In genomic region chr12:106377761-106378160, GRCm38 (mm10) we compare ENCODE assay signal across 21 mouse cellular contexts.
DNase-seq lines count a peak whose midpoint lies in the region; ATAC-seq and TF ChIP-seq lines count a peak whose summit lies in the region.
"Had no signal": no experiment of that assay in that cellular context is flagged by ENCODE, and none has a peak within 500 bp of the region (broad histone marks: within the 10 kb centered on the region; RNA-seq: fewer than 3 reads in every experiment).

No protein-coding gene starts in this region.

- peaks cover 64% of the 10 kb centered on the region for H3K4me1 ChIP-seq in forebrain, embryonic 13.5 days
- peaks cover 25% of the 10 kb centered on the region for H3K4me1 ChIP-seq in forebrain, embryonic 12.5 days
- peaks cover 61% of the 10 kb centered on the region for H3K4me1 ChIP-seq in hindbrain, embryonic 13.5 days (replicated peaks)
- no peaks in the 10 kb centered on the region for H3K4me1 ChIP-seq in hindbrain, embryonic 11.5 days (replicated peaks; ENCODE audit: control insufficient read depth, insufficient read depth, low read length)
- peaks cover 41% of the 10 kb centered on the region for H3K4me1 ChIP-seq in midbrain, embryonic 14.5 days (ENCODE audit: control insufficient read depth, insufficient read depth, low read length)
- H3K4me1 ChIP-seq in midbrain, embryonic 11.5 days (ENCODE audit: control insufficient read depth, insufficient read depth, low read length), result peaks cover 7% of the 10 kb centered on the region
- H3K4me1 ChIP-seq in forebrain, postnatal 0 days (ENCODE audit: insufficient read depth), result peaks cover 19% of the 10 kb centered on the region
- H3K4me1 ChIP-seq: heart, embryonic 10.5 days had no signal

- 35% methylated on average over 5 of the region's 5 CpGs for WGBS in forebrain, embryonic 13.5 days
- WGBS in forebrain, embryonic 12.5 days, result 53% methylated on average over 5 of the region's 5 CpGs
- WGBS in hindbrain, embryonic 13.5 days, result 51% methylated on average over 5 of the region's 5 CpGs
- WGBS in hindbrain, embryonic 11.5 days, result 76% methylated on average over 5 of the region's 5 CpGs
- 50% methylated on average over 5 of the region's 5 CpGs for WGBS in midbrain, embryonic 14.5 days
- WGBS in midbrain, embryonic 11.5 days, result 72% methylated on average over 5 of the region's 5 CpGs
- 27% methylated on average over 5 of the region's 5 CpGs for WGBS in forebrain, postnatal 0 days

- no peaks in the 10 kb centered on the region for H3K36me3 ChIP-seq in forebrain, embryonic 13.5 days (ENCODE audit: poor library complexity, severe bottlenecking)
- no peaks in the 10 kb centered on the region for H3K36me3 ChIP-seq in forebrain, embryonic 12.5 days (replicated peaks)
- no peaks in the 10 kb centered on the region for H3K36me3 ChIP-seq in hindbrain, embryonic 13.5 days
- H3K36me3 ChIP-seq in hindbrain, embryonic 11.5 days (ENCODE audit: control insufficient read depth, insufficient read depth, low read length), result no peaks in the 10 kb centered on the region
- H3K36me3 ChIP-seq in midbrain, embryonic 14.5 days (ENCODE audit: control insufficient read depth, insufficient read depth, low read length), result no peaks in the 10 kb centered on the region
- H3K36me3 ChIP-seq in midbrain, embryonic 11.5 days (ENCODE audit: control insufficient read depth, insufficient read depth, low read length), result no peaks in the 10 kb centered on the region
- no peaks in the 10 kb centered on the region for H3K36me3 ChIP-seq in forebrain, postnatal 0 days (ENCODE audit: insufficient read depth)
- H3K36me3 ChIP-seq: embryonic facial prominence, embryonic 12.5 days; G1E; heart, embryonic 10.5 days had no signal

- no peak for TF ChIP-seq CTCF in forebrain, postnatal 0 days (IDR thresholded peaks at IDR 0.05; ENCODE audit: low read depth)

- DNase-seq in hindbrain, embryonic 11.5 days (ENCODE audit: low spot score), result no peak
- DNase-seq in midbrain, embryonic 14.5 days, result peak; percentile 44
- no peak for DNase-seq in midbrain, embryonic 11.5 days (ENCODE audit: low spot score, missing footprints)
- DNase-seq in forebrain, postnatal 0 days, result no peak
- DNase-seq: adrenal gland, adult 8-10 months; adrenal gland, postnatal 36 days; B cell, adult 2 months; cerebellum, adult 11 months; cerebellum, adult 8-10 months; cerebellum, postnatal 14 days; gastrocnemius, postnatal 36 days; heart, adult 18-20 months; heart, postnatal 10 days had no signal

- H3K9ac ChIP-seq in forebrain, embryonic 13.5 days, result no peak overlapping the region
- no peak overlapping the region for H3K9ac ChIP-seq in forebrain, embryonic 12.5 days
- no peak overlapping the region for H3K9ac ChIP-seq in hindbrain, embryonic 13.5 days
- no peak overlapping the region for H3K9ac ChIP-seq in hindbrain, embryonic 11.5 days (ENCODE audit: low read depth, low read length)
- no peak overlapping the region for H3K9ac ChIP-seq in midbrain, embryonic 14.5 days (replicated peaks; ENCODE audit: low read length)
- no peak overlapping the region for H3K9ac ChIP-seq in midbrain, embryonic 11.5 days (ENCODE audit: low read length)
- H3K9ac ChIP-seq in forebrain, postnatal 0 days, result 0 out of 2 replicates have a peak overlapping the region, but pooled peaks have one; percentile 14

- peak overlapping the region; percentile 70 for H3K27ac ChIP-seq in forebrain, embryonic 13.5 days
- no peak overlapping the region for H3K27ac ChIP-seq in forebrain, embryonic 12.5 days
- H3K27ac ChIP-seq in hindbrain, embryonic 13.5 days, result peak overlapping the region; percentile 73
- no peak overlapping the region for H3K27ac ChIP-seq in hindbrain, embryonic 11.5 days (ENCODE audit: low read depth, low read length)
- no peak overlapping the region for H3K27ac ChIP-seq in midbrain, embryonic 14.5 days (replicated peaks; ENCODE audit: low read depth, low read length)
- no peak overlapping the region for H3K27ac ChIP-seq in midbrain, embryonic 11.5 days (ENCODE audit: low read depth, low read length)
- H3K27ac ChIP-seq in forebrain, postnatal 0 days (ENCODE audit: low read depth, low read length), result peak overlapping the region; percentile 81; the same call in 1 of the 2 replicates
- H3K27ac ChIP-seq: embryonic facial prominence, embryonic 12.5 days; heart, embryonic 10.5 days; hindbrain, postnatal 0 days had no signal

- H3K9me3 ChIP-seq in forebrain, embryonic 13.5 days (replicated peaks), result no peaks in the 10 kb centered on the region
- no peaks in the 10 kb centered on the region for H3K9me3 ChIP-seq in forebrain, embryonic 12.5 days
- no peaks in the 10 kb centered on the region for H3K9me3 ChIP-seq in hindbrain, embryonic 13.5 days
- no peaks in the 10 kb centered on the region for H3K9me3 ChIP-seq in hindbrain, embryonic 11.5 days (ENCODE audit: control insufficient read depth, low read length)
- no peaks in the 10 kb centered on the region for H3K9me3 ChIP-seq in midbrain, embryonic 14.5 days (ENCODE audit: control insufficient read depth, low read length)
- no peaks in the 10 kb centered on the region for H3K9me3 ChIP-seq in midbrain, embryonic 11.5 days (ENCODE audit: control insufficient read depth, low read length)
- H3K9me3 ChIP-seq in forebrain, postnatal 0 days (ENCODE audit: low read length), result no peaks in the 10 kb centered on the region
- H3K9me3 ChIP-seq: embryonic facial prominence, embryonic 12.5 days; heart, embryonic 10.5 days had no signal

- H3K27me3 ChIP-seq in forebrain, embryonic 13.5 days, result peaks cover 31% of the 10 kb centered on the region
- H3K27me3 ChIP-seq in forebrain, embryonic 12.5 days, result peaks cover 51% of the 10 kb centered on the region
- H3K27me3 ChIP-seq in hindbrain, embryonic 13.5 days, result no peaks in the 10 kb centered on the region
- no peaks in the 10 kb centered on the region for H3K27me3 ChIP-seq in hindbrain, embryonic 11.5 days (ENCODE audit: control insufficient read depth, insufficient read depth, low read length)
- no peaks in the 10 kb centered on the region for H3K27me3 ChIP-seq in midbrain, embryonic 14.5 days (ENCODE audit: control insufficient read depth, insufficient read depth, low read length)
- H3K27me3 ChIP-seq in midbrain, embryonic 11.5 days (ENCODE audit: control insufficient read depth, insufficient read depth, low read length), result no peaks in the 10 kb centered on the region
- H3K27me3 ChIP-seq in forebrain, postnatal 0 days (ENCODE audit: insufficient read depth, low read length), result no peaks in the 10 kb centered on the region; the same call in 1 of the 2 replicates
- H3K27me3 ChIP-seq: embryonic facial prominence, embryonic 12.5 days had no signal

- H3K4me3 ChIP-seq in forebrain, embryonic 13.5 days, result no peak overlapping the region
- H3K4me3 ChIP-seq in forebrain, embryonic 12.5 days (replicated peaks), result no peak overlapping the region
- H3K4me3 ChIP-seq in hindbrain, embryonic 13.5 days, result no peak overlapping the region
- no peak overlapping the region for H3K4me3 ChIP-seq in hindbrain, embryonic 11.5 days (ENCODE audit: low read depth, low read length)
- H3K4me3 ChIP-seq in midbrain, embryonic 14.5 days (replicated peaks; ENCODE audit: low read depth, low read length), result no peak overlapping the region
- no peak overlapping the region for H3K4me3 ChIP-seq in midbrain, embryonic 11.5 days (ENCODE audit: low read depth, low read length)
- no peak overlapping the region for H3K4me3 ChIP-seq in forebrain, postnatal 0 days (ENCODE audit: low read depth, low read length)
- H3K4me3 ChIP-seq: embryonic facial prominence, embryonic 12.5 days had no signal

- ATAC-seq in forebrain, embryonic 13.5 days, result 0 out of 2 replicates have a peak, but pooled peaks have one; percentile 37
- ATAC-seq in forebrain, embryonic 12.5 days (ENCODE audit: low FRiP score), result no peak
- ATAC-seq in hindbrain, embryonic 13.5 days (ENCODE audit: low FRiP score), result no peak
- ATAC-seq in hindbrain, embryonic 11.5 days (ENCODE audit: low FRiP score), result no peak
- no peak for ATAC-seq in midbrain, embryonic 14.5 days (ENCODE audit: low FRiP score, low TSS enrichment)
- no peak for ATAC-seq in midbrain, embryonic 11.5 days (ENCODE audit: low FRiP score)
- peak; percentile 56; the same call in 1 of the 2 replicates for ATAC-seq in forebrain, postnatal 0 days
- ATAC-seq: CD4-positive, CD25-positive, alpha-beta regulatory T cell, adult 4 months; hindbrain, postnatal 0 days had no signal

- H3K4me2 ChIP-seq in forebrain, embryonic 13.5 days, result no peak overlapping the region
- no peak overlapping the region for H3K4me2 ChIP-seq in forebrain, embryonic 12.5 days
- no peak overlapping the region for H3K4me2 ChIP-seq in hindbrain, embryonic 13.5 days
- H3K4me2 ChIP-seq in hindbrain, embryonic 11.5 days (replicated peaks; ENCODE audit: low read depth, low read length), result no peak overlapping the region
- H3K4me2 ChIP-seq in midbrain, embryonic 14.5 days (ENCODE audit: low read length), result peak overlapping the region; percentile 60
- H3K4me2 ChIP-seq in midbrain, embryonic 11.5 days, result no peak overlapping the region
- no peak overlapping the region for H3K4me2 ChIP-seq in forebrain, postnatal 0 days (ENCODE audit: low read depth)

Comparison
In these comparisons a context has a peak if more than half of its experiments do, and no peak if none do; other contexts are left out.
1. ATAC-seq: peak in forebrain, embryonic 13.5 days (single experiment) and forebrain, postnatal 0 days (single experiment); none in forebrain, embryonic 12.5 days (single experiment), hindbrain, embryonic 13.5 days (single experiment), hindbrain, embryonic 11.5 days (single experiment), midbrain, embryonic 14.5 days (single experiment) and midbrain, embryonic 11.5 days (single experiment).
2. H3K27ac ChIP-seq: peak in forebrain, embryonic 13.5 days (single experiment), hindbrain, embryonic 13.5 days (single experiment) and forebrain, postnatal 0 days (single experiment); none in forebrain, embryonic 12.5 days (single experiment), hindbrain, embryonic 11.5 days (single experiment), midbrain, embryonic 14.5 days (single experiment) and midbrain, embryonic 11.5 days (single experiment).